Comparison of ENCODE assay signal across 9 mouse cellular contexts in the genomic region with DNA sequence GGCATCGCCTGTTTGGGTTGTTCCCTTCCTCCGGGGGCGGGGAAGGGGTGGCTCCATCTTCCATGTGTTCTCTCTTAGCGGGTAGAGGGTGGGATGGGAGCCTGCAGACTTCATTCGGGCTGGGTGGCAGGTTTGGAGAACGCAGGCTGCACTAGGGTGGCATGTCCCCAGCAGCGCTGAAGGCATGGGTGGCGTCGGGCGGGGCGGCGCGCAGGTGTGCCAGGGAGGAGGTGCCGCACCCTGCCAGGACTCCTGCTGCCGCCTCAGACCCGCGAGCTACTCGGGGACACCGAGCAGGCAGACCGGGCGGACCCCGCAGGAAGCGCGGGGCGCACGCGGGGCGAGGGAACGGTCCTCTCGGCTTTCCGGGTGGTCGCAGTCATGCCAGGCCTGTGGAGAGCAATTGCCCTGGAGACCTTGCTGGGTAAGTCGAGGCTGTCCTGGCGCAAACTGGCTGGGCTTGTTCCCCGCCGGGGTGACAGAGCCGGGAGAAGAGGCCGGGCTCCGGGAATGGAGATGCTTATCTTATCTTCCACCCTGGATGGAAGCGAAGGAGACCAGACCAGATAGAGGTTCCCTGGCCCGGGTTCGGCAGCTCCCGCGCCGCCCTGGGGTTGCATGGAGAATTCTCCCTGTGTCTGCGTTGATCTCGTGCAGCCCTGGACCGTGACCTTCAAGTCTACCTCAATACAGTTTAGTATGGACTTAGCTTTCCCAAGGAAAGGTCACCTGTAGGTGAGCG. TPM values are rescaled to one million over a fixed set of nuclear protein-coding genes. Genes with fewer than 3 reads are reported as not detected.
DNase-seq lines count a peak whose midpoint lies in the region; ATAC-seq and TF ChIP-seq lines count a peak whose summit lies in the region.
"Had no signal": no experiment of that assay in that cellular context is flagged by ENCODE, and none has a peak within 500 bp of the region (broad histone marks: within the 10 kb centered on the region; RNA-seq: fewer than 3 reads in every experiment).

A gene (plus strand): TSS at position 95 of the 742 bp plus-strand sequence.

- H3K4me3 ChIP-seq in heart, embryonic 10.5 days = peak within 1 kb of the TSS; percentile 62
- H3K4me3 ChIP-seq in ES-Bruce4 (ENCODE audit: low read depth, low read length) = peak within 1 kb of the TSS; percentile 50
- H3K4me3 ChIP-seq in forebrain, postnatal 0 days (ENCODE audit: low read depth, low read length) = peak within 1 kb of the TSS; percentile 47
- H3K4me3 ChIP-seq in neural tube, embryonic 11.5 days (ENCODE audit: low read depth, low read length) = peak within 1 kb of the TSS; percentile 31

- peak within 1 kb of the TSS; percentile 81 for H3K4me2 ChIP-seq in forebrain, postnatal 0 days (ENCODE audit: low read depth)
- peak within 1 kb of the TSS; percentile 43 for H3K4me2 ChIP-seq in neural tube, embryonic 11.5 days (ENCODE audit: low read depth)

- no peak for DNase-seq in heart, embryonic 10.5 days (ENCODE audit: low spot score)
- no peak for DNase-seq in heart, adult 9 months (ENCODE audit: low spot score in 2 of 2)
- peak; percentile 24 for DNase-seq in forebrain, postnatal 0 days
- DNase-seq in kidney, postnatal 14 days = peak; percentile 24
- DNase-seq in neural tube, embryonic 11.5 days (ENCODE audit: low spot score) = peak; percentile 28
- no peak for DNase-seq in T-cell, adult 2 months (ENCODE audit: low spot score)

- TF ChIP-seq EP300 in ES-Bruce4 (IDR thresholded peaks at IDR 0.05; ENCODE audit: insufficient read depth, low read depth, low read length) = no peak

- no peaks in the 10 kb centered on the region for H3K36me3 ChIP-seq in heart, embryonic 10.5 days
- no peaks in the 10 kb centered on the region for H3K36me3 ChIP-seq in ES-Bruce4 (ENCODE audit: control insufficient read depth, insufficient read depth, low read length, poor library complexity, severe bottlenecking)
- no peaks in the 10 kb centered on the region for H3K36me3 ChIP-seq in forebrain, postnatal 0 days (ENCODE audit: insufficient read depth)
- no peaks in the 10 kb centered on the region for H3K36me3 ChIP-seq in neural tube, embryonic 11.5 days (ENCODE audit: control insufficient read depth, insufficient read depth, low read length)
- H3K36me3 ChIP-seq: G1E had no signal

- no peak for TF ChIP-seq POLR2A in ES-Bruce4 (IDR thresholded peaks at IDR 0.05; ENCODE audit: insufficient read depth, low read length)

- H3K9ac ChIP-seq in ES-Bruce4 (ENCODE audit: low read depth, poor library complexity, severe bottlenecking) = peak within 1 kb of the TSS; percentile 13; the same call in 1 of the 2 replicates
- peak within 1 kb of the TSS; percentile 35 for H3K9ac ChIP-seq in forebrain, postnatal 0 days
- H3K9ac ChIP-seq in neural tube, embryonic 11.5 days (ENCODE audit: low read length) = no peak within 1 kb of the TSS

- 3% methylated on average over 49 of the region's 49 CpGs for WGBS in heart, embryonic 10.5 days
- WGBS in forebrain, postnatal 0 days = 5% methylated on average over 49 of the region's 49 CpGs
- 3% methylated on average over 46 of the region's 49 CpGs for WGBS in neural tube, embryonic 11.5 days

- peak; percentile 47 for ATAC-seq in forebrain, postnatal 0 days
- no peak for ATAC-seq in neural tube, embryonic 11.5 days (ENCODE audit: insufficient read depth, low FRiP score, low TSS enrichment)
- ATAC-seq in inflammation-experienced regulatory T-cells, adult 6 months = no peak

- no peaks in the 10 kb centered on the region for H3K9me3 ChIP-seq in heart, embryonic 10.5 days
- no peaks in the 10 kb centered on the region for H3K9me3 ChIP-seq in ES-Bruce4 (replicated peaks; ENCODE audit: control insufficient read depth, insufficient read depth, low read length, poor library complexity, severe bottlenecking)
- no peaks in the 10 kb centered on the region for H3K9me3 ChIP-seq in forebrain, postnatal 0 days (ENCODE audit: low read length)
- H3K9me3 ChIP-seq in neural tube, embryonic 11.5 days (ENCODE audit: control insufficient read depth, low read length) = no peaks in the 10 kb centered on the region
- H3K9me3 ChIP-seq: G1E had no signal

- TF ChIP-seq CTCF in ES-Bruce4 (IDR thresholded peaks at IDR 0.05; ENCODE audit: low read depth, low read length) = no peak
- no peak for TF ChIP-seq CTCF in forebrain, postnatal 0 days (IDR thresholded peaks at IDR 0.05; ENCODE audit: low read depth)

- H3K27me3 ChIP-seq in heart, embryonic 10.5 days (ENCODE audit: insufficient read depth, poor library complexity, severe bottlenecking) = peaks cover 42% of the 10 kb centered on the region
- H3K27me3 ChIP-seq in ES-Bruce4 (ENCODE audit: control insufficient read depth, insufficient read depth, low read length, poor library complexity, severe bottlenecking) = peaks cover 1% of the 10 kb centered on the region; the same call in 1 of the 2 replicates
- peaks cover 14% of the 10 kb centered on the region for H3K27me3 ChIP-seq in forebrain, postnatal 0 days (ENCODE audit: insufficient read depth, low read length)
- peaks cover 12% of the 10 kb centered on the region for H3K27me3 ChIP-seq in neural tube, embryonic 11.5 days (ENCODE audit: control insufficient read depth, insufficient read depth, low read length)

- H3K27ac ChIP-seq in heart, embryonic 10.5 days = peak within 1 kb of the TSS; percentile 70; the same call in 1 of the 2 replicates
- H3K27ac ChIP-seq in ES-Bruce4 (ENCODE audit: insufficient read depth, low read length) = no peak within 1 kb of the TSS
- no peak within 1 kb of the TSS for H3K27ac ChIP-seq in forebrain, postnatal 0 days (ENCODE audit: low read depth, low read length)
- H3K27ac ChIP-seq in neural tube, embryonic 11.5 days (ENCODE audit: low read depth, low read length) = no peak within 1 kb of the TSS

- H3K4me1 ChIP-seq in heart, embryonic 10.5 days = peaks cover 15% of the 10 kb centered on the region
- H3K4me1 ChIP-seq in ES-Bruce4 (ENCODE audit: control insufficient read depth, insufficient read depth, low read length) = peaks cover 1% of the 10 kb centered on the region
- H3K4me1 ChIP-seq in forebrain, postnatal 0 days (ENCODE audit: insufficient read depth) = 0 out of 2 replicates have a peak, but pooled peaks cover 3% of the 10 kb centered on the region
- peaks cover 8% of the 10 kb centered on the region; the same call in 1 of the 2 replicates for H3K4me1 ChIP-seq in neural tube, embryonic 11.5 days (ENCODE audit: control insufficient read depth, insufficient read depth, low read length)

RNA-seq across cellular contexts. Expression of the gene that starts here (rescaled TPM):
- polyA plus RNA-seq in heart, embryonic 10.5 days (2016; fragmentation: Nextera tagmentation; extraction: Ambion mirVana) = 0.09 TPM in 1 of 2 replicates, not detected in the other
- not detected in 2 replicates for polyA plus RNA-seq in ES-Bruce4 (2011; ENCODE audit: insufficient read depth, insufficient read length, low read depth, missing spikeins)
- 0.14 and 1.5 TPM in 2 replicates for total RNA-seq in forebrain, postnatal 0 days (2014; rRNA removed)
- polyA plus RNA-seq in forebrain, postnatal 0 days (2015; fragmentation: Nextera tagmentation; extraction: Ambion mirVana) = 0.51 and 0.65 TPM in 2 replicates
- polyA plus RNA-seq in neural tube, embryonic 11.5 days (2014; fragmentation: Nextera tagmentation; extraction: Ambion mirVana) = not detected in 2 replicates
- not detected for polyA plus RNA-seq in inflammation-experienced regulatory T-cells, adult 6 months (2017; shearing (Covaris generic))
- total RNA-seq: G1E had no signal
- polyA plus RNA-seq: G1E had no signal

Comparison
In these comparisons a context has a peak if more than half of its experiments do, and no peak if none do; other contexts are left out.
1. Peak in DNase-seq, H3K4me3 ChIP-seq and H3K4me2 ChIP-seq in neural tube, embryonic 11.5 days; RNA of the gene not detected or under 1 TPM.
2. DNase-seq: peak in forebrain, postnatal 0 days (single experiment) and kidney, postnatal 14 days (single experiment); none in heart, embryonic 10.5 days (single experiment), heart, adult 9 months (0 of 2) and T-cell, adult 2 months (single experiment).
3. Peak in every context shown above with its lines, with median percentiles within 50 percentile points of each other: H3K4me3 ChIP-seq.